Mouse (Mus musculus) embryonic fibroblast, embryonic 13.5 days (primary cell): Measurements from ENCODE around the gene Pgm5.

Source experiments
- CTCF ChIP-seq: IDR thresholded peaks from 2 replicates; pipeline ENCODE4 v1.5.1; 2011; ENCODE audit warnings: mild to moderate bottlenecking, control low read depth, low read length, moderate library complexity, borderline replicate concordance; ENCODE audit not compliant: insufficient read depth
- POLR2A ChIP-seq: IDR thresholded peaks from 2 replicates; pipeline ENCODE4 v1.6.1; 2011; ENCODE audit warnings: low read depth, mild to moderate bottlenecking, control low read depth, low read length, moderate library complexity

DNA sequence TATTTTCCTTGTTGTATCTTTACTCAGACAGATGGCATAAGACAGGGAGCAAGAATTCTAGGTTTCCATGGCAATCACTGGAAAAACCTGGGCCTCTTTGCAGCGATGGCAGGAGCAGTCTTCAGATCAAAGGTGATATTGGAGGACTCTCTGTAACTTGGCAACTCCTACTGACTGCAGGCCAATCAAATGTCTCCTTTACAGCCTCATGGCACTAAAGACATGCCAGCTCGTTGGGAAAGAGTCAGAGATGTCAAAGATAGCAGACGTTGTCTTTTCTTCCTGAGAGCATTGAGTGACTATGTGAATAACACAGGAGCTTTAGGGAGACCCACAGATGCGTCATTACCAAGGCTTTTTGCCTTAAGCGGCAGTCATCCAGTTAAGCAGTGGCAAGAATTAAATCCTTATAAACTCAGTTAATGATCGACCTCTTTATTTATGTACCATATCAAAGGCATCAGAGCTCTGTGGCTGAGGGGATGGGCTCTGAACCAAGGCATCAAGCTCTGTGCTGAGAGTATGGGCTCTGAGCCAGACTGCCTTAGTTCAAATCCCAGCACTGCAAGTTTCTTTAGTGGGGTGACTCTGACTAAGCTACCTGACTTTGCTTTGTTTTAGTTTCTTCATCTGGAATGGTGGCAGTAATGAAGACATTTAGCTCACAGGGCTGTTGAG, 209.2 kb downstream of the Pgm5 start:
- TF ChIP-seq CTCF (no peak), POLR2A (no peak)
